Mouse (Mus musculus): ENCODE results near the gene Wwp2.

Gene Wwp2

DNA sequence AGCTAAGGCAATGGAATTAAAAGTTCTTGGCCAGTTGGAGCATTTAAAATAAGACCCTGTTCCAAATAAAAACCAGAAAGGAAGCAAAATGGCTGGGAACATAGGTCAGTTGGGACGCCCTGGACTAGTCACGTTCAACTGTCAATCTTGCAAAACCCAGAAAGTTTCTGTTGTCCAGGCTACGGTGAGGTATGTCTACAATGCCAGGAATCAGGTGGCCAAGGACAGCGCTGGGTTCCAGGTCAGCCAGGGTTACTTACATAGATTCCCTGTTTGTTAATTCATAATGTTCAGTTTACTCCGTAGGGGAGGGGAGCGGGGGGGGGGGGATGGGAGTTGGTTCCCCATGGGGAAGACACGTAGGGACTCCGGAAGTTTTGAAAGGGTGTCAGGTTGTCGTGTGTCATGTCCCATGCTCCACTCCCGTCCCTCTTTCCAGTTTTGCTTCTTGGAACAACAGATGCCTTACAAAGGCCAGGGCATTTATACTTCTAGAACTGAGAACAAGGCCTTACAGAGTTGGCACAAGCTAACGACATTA, 674 bp upstream of the Wwp2 start:
- no peak for DNase-seq (ENCODE audit: low spot score)

DNA sequence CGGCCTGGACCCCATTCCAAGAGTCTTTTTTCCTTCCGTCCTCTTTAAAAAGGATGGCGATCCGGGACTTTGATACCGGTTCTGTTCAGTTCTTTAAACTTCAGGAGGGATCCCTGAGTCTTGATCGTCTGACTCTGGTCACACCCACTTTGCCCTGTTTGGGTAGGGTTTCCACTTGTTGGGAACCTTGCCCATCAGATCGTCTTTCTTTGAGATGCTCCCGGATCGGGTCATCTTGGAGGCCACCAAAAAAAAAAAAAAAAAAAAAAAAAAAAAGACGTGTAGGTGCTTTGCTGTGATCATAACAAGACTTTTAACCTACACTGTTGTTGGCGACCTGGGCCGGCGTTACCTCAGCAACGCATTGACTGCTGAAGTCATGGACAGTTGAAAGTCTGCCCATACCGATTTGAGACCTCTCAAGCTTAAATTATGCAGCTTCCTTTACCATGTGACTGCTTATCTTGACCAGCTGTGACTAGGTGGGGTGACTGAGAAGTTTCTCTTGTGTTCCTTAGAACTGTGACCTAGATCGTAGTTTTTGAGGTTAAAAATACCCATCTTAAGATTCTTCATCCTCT, 766 bp downstream of the Wwp2 start:
- peak; percentile 45 for DNase-seq (ENCODE audit: low spot score)

GRCm38 (mm10) chr8:107437711-107438110, 1.5 kb downstream of the Wwp2 start:
- no peak for DNase-seq (ENCODE audit: low spot score)

DNA sequence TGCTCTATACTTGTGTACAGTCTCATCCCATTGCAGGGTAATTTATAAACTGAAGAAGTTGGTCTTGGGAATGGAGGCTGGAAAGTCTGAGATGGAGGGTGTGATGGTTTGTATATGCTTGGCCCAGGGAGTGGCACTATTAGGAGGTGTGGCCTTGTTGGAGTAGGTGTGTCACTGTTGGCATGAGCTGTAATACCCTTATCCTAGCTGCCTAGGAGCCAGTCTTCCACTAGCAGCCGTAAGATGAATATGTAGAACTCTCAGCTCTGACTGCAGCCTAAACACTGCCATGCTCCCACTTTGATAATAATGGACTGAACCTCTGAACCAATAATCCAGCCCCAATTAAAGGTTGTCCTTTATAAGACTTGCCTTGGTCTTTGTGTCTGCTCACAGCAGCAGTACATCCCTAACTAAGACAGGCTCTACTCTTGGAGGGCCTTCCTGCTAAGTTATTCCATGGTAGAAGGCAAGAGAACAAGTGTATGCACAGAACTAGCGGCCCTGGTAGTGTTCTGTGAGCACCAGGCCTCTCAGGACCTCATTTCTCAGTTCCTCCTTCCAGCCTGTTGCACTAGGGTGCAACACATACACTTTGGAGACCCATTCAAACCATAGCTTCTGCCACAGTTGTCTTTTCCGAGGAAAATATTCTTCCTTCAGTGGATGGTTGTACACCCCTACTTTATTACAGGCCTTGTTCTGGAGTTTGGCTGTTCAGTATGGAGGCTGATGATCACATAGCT, 3.9 kb downstream of the Wwp2 start:
- DNase-seq (ENCODE audit: low spot score), result no peak

DNA sequence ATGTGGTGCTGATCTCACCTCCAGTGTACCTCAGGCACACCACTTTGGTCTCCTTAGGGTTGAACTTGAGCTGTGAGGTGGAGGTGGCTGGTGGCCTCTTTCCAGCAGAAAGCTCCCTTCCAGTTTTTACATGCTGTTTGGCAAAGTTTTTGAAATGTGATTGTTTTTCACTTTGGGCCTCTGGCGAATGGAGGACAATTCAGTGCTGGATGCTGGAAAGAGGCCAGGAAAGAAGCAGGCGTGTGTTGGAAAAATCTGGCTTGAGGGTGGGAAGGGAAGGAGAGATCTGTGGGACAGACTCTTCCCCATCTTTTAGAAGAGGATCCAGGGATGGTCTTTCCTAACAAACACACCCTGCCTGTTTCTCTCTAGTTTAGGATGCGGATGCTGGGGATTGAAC, 8.5 kb downstream of the Wwp2 start:
- no peak for DNase-seq (ENCODE audit: low spot score)

DNA sequence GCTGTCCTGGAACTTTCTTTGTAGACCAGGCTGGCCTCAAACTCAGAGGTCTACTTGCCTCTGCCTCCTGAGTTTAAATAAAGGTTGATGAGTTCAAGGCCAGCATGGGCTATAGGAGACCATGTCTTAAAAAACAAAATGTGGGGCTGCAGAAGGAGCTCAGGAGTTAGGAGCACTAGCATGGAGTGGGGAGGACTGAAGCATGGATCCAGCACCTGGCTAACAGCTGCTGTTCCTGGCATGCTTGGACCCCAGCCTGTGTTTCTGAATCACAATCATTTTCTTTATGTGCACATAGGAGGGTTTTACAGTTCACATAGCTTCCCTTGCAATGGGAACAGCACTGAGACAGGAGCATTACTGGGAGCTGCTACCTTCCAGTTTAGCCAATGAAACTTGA, 11.5 kb downstream of the Wwp2 start:
- DNase-seq (ENCODE audit: low spot score), result no peak

DNA sequence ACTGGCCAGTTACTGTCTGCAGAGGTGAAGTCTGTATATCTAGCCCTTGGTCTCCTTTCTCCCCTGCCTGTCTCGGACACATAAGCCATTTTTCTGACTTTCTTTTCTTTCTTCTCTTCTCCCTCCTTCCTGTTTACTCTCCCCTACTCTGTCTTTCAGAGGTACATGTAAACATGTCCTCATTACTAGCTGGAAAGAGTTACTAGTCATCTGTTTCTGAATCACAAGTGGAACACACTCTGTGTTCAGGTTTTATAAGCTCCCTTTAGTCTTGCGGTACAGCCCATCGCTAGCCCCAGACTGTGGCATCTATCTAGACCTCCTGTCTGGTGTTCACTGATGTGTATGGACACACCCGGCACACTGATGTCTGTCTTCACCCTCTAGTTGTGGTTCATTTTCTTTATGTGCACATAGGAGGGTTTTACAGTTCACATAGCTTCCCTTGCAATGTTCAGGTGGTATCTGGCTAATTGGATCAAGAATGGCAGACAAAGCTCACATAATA, 12.3 kb downstream of the Wwp2 start:
- no peak for DNase-seq (ENCODE audit: low spot score)

- no peak for DNase-seq (ENCODE audit: low spot score)
These were observed 13.0 kb downstream of the Wwp2 start for GRCm38 (mm10) chr8:107449130-107449529.

DNA sequence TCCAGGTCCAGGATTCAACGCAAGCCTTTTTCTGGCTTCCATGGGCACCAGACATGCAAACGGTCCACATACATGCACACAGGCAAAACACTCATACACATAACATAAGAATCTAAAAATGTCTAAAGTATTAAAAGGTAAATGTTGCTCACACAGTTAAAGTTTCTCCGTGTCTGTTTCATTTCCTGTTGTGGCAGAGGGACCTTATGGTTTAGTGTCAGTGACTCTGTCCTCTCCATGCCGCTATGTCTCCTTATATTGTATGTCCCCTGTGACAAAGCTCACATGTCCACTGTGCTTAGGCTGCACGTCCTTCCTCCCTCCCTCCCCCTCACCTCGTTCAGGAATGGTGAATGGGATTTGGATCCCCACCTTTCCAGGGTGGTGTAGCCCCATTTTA, 13.5 kb downstream of the Wwp2 start:
- DNase-seq (ENCODE audit: low spot score), result no peak

DNA sequence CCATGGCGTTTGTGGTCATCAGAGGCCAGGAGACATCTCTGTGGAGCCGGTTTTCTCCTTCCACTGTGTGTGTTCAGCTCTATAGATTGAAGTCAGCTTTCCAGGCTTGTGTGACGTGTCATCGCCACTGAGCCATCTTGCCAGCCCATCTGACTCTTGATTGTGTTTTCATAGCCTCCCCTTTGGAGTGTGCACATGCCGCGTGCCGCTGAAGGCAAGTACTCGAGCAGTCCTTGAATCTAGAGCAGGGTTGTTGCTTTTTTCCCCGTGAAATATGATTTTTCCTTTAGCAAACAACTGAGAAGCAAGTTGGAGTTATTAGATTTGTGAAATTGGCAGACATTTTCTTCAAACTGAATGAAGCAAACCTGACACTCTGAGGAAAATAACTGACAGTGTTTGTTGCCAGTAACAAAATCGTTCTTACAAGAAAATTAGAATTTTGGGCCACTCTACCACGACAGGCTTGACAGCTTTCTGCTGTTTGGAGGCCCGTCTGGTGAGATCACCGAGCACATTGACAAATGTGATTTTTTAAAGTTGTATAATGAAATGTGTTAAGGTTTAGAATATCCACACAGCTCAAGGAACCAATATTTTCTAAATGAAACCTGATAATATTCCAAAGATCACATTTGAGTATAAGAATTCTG, 15.4 kb downstream of the Wwp2 start:
- no peak for DNase-seq (ENCODE audit: low spot score)

DNA sequence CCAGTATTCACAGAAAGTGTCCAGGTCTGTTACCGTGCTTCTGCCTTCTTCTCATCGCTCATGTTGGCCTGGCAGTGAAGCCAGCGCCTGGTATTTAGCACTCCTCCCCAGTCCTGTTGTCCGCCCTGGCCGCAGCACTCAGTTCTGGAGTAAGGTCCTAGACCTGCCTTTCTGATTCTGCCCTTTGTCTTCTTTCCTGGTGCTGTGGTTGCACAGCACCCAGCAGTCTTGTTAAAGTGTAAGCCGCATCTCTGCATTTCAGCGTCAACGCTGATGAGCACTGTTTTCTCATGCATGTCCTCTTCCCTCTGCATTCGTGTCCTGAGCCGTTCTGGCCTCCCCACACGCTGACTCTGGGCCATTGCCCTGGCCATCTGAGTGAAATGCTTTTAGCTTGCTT, 17.2 kb downstream of the Wwp2 start:
- no peak for DNase-seq (ENCODE audit: low spot score)

DNA sequence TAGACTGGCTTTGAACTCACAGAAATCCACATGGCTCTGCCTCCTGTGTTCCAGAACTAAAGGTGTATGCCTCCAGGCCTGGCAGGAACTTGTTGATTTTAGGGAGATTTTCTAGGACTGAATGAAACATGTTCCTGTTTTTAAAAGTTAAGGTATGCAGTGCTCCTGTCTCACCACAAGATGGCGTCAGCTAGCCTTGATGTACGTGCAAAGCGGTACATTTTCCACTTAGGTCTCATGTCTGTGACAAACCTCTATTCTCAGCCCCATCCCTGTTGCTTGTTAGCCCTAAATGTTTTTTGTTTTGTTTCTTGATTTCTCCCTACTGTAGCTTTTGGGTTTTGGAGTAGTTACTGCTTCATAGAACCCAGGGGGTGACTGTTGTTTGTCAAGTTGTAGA, 19.1 kb downstream of the Wwp2 start:
- DNase-seq (ENCODE audit: low spot score), result no peak

DNA sequence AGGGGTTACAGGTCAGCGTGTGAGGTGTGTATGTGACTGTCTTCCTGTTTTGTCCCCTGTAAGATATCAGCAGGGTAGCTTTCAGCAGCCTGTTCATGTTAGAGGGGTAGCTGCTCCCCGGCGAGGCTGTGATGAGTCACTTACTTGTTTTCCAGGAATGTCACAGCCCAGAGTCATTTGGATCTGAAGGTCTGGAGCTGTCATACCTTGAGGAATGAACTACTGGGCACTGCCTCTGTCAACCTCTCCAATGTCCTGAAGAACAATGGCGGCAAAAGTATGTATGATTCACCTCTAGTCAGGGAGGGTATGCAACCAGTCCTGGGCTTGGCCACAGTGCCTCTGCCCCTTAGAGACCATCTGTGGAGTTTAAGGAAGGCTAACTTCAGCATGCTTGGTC, 21.6 kb downstream of the Wwp2 start:
- no peak for DNase-seq (ENCODE audit: low spot score)

GRCm38 (mm10) chr8:107458281-107458680, 22.1 kb downstream of the Wwp2 start:
- no peak for DNase-seq (ENCODE audit: low spot score)

GRCm38 (mm10) chr8:107462423-107462822, 26.3 kb downstream of the Wwp2 start:
- DNase-seq (ENCODE audit: low spot score), result no peak

DNA sequence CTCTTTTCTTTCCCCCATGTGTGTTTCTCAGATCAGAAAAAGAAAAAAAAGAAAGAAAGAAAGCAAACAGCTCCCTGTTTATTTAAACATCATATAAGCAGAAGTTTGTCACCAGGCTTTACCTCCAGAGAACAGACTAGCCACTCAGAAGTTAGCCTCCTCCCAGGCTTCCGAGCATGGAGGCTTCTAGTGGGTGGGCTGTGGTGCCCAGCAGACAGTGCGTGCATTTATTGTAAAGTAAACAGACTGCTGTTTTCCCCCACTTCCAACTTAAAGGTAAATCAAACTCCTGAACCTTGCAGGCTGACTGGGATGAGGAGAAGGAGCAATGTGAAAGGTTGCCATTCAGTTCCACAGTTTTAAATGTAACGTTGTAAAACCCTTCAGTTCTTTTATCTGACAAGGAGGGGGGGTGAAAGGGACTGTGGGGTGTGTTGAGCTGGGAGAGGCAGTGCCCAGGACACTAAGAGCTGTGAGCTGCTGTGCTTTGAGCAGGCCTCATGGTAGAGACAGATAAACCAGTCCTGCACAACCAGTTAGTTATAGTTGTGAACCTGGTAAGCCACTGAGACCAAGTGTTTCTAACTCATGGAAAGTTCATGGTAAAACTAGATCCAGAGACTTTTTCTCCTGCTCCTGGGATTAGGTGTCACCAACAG, 29.3 kb downstream of the Wwp2 start:
- no peak for DNase-seq (ENCODE audit: low spot score)

DNA sequence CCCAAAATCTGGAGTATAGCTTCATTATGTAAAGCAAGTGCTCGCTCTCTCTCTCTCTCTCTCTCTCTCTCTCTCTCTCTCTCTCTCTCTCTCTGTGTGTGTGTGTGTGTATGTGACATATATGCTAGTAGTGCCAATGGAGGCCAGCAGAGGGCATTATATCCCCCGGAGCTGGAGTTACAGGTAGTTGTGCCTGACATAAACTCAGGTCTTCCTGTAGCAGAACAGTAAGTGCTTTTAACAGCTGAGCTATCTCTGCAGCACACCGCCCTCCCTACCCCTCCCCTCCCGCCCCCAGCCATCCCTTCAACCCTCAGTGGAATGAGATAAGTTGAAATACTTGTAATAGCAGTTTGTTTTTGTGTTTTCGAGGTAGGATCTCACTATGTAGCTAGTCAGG, 30.5 kb downstream of the Wwp2 start:
- DNase-seq (ENCODE audit: low spot score), result no peak

GRCm38 (mm10) chr8:107468811-107469302, 32.7 kb downstream of the Wwp2 start:
- DNase-seq (ENCODE audit: low spot score), result no peak

DNA sequence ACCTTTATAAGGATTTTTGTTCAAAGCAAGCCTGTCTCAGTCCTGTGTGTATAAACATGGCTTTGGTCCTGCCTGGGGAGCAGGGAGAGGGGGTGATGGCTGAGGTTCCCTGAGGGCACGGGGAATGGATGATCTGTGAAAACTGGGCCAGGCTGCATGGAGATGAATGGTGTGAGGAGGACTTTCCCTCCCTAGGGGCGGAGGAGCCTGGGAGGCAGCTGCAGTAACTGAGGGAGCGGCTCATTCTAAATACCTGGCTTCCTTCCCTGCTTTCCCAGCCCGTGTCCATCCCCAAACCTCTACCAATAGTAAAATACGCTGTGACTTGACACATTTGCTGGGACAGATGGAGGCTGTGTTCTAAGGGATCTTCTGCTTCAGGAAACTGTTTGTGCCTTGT, 34.1 kb downstream of the Wwp2 start:
- no peak for DNase-seq (ENCODE audit: low spot score)

DNA sequence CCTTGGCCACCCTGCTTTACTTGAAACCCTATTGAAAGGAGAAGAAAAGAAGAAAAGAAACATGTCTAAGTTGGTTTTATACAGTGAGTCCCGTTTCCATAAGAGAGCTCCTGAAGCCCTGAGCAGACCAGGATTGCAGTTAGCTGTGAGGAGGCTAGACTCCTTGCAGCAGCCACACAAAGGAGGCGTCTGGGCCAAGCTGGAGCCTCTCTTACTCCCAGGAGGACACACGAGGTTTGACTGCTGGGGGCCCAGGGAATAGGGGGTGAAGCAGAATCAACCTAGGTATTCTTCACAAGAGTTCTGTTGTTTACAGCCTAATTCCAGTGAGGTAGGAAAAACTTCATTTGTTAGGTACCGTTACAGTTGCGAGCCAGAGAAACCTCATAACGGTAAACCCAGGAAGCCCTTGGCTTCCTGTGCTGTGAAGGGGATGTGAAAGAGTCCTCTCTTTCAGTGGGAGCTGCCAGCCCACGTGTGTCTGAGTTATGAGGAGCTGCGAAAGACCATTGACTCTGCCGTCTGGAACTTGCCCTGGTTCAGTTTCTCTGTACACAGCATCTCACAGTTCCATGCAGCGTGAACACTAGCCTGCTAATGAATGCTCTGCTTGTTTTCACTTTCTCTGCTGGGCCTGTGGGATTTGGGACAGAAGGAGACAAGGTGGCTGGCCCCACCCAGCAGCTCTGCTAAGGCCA, 36.4 kb downstream of the Wwp2 start:
- no peak for DNase-seq (ENCODE audit: low spot score)

DNA sequence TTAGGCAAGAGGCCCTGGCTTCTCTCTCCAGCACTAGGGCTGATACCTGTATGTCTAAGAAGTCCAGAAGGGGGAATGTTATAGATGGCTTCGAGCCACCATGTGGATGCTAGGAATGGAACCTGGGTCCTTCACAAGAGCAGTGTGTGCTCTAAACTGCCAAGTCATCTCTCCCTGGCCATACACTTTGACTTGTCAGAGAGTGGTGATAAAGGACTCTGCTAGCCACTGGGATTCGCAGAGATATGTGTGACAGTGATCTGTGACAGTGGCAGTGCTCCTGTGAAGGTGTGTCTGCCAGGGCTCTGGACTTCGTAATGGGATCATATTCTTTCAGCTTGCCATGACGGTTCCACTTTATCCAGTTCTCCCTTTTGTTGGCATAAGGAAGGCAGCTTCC, 37.2 kb downstream of the Wwp2 start:
- DNase-seq (ENCODE audit: low spot score), result no peak

DNA sequence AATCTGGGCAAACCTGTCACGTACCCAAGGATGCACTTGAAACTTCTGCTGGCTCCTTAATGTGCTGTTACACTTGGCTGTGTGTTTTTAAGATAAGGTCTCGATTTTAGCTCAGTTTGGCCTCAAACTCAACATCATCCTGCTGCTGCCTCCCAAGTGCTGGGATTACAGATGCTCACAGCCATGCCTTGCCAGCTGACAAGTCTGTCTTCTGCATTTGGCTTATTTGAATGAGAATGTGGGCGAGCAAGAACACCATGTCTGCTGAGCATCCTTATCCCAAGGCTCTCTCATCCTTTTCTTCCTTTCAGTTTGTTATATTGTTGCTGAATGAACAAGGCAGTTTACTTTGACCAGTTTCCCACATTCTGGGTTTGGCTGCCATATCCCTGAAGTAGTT, 39.4 kb downstream of the Wwp2 start:
- no peak for DNase-seq (ENCODE audit: low spot score)

Data from urinary bladder, postnatal 14 days (tissue).